Mouse (Mus musculus) stomach, embryonic 15.5 days (tissue): ENCODE data around the gene Samm50. TPM values are rescaled to one million over a fixed set of nuclear protein-coding genes. Genes with fewer than 3 reads are reported as not detected.
"Not testable (repeated sequence)": the region's sequence is repeated elsewhere in the genome, so short reads cannot be mapped to it uniquely, and the experiment has no call there.

Source experiments
- ATAC-seq: fragments of 200-750 bp; cut with Nextera tagmentation; 2 replicates; pipeline ENCODE4 v1.8.0; 2017; ENCODE audit warnings: low read depth, moderate number of reproducible peaks, moderate TSS enrichment; ENCODE audit not compliant: insufficient read depth, low FRiP score
- H3K27ac ChIP-seq: fragments of 300-500 bp; sonication (generic); 2 replicates; pipeline ENCODE4 v1.5.1; 2015; ENCODE audit warnings: mild to moderate bottlenecking, inconsistent platforms
- H3K27me3 ChIP-seq: fragments of 300-500 bp; sonication (generic); replicated peaks from 2 replicates; pipeline ENCODE4 v1.6.1; 2015; ENCODE audit warnings: inconsistent platforms
- H3K36me3 ChIP-seq: fragments of 300-500 bp; sonication (generic); 2 replicates; pipeline ENCODE4 v1.6.1; 2015; ENCODE audit warnings: inconsistent platforms
- H3K4me1 ChIP-seq: fragments of 300-500 bp; sonication (generic); 2 replicates; pipeline ENCODE4 v1.6.1; 2015; ENCODE audit warnings: inconsistent platforms
- H3K4me2 ChIP-seq: fragments of 300-500 bp; sonication (generic); 2 replicates; pipeline ENCODE4 v1.6.1; 2015; ENCODE audit warnings: mild to moderate bottlenecking, inconsistent platforms
- H3K4me3 ChIP-seq: fragments of 300-500 bp; sonication (generic); replicated peaks from 2 replicates; pipeline ENCODE4 v1.5.1; 2015; ENCODE audit warnings: inconsistent platforms
- H3K9ac ChIP-seq: fragments of 300-500 bp; sonication (generic); 2 replicates; pipeline ENCODE4 v1.6.1; 2015; ENCODE audit warnings: inconsistent platforms
- H3K9me3 ChIP-seq: fragments of 300-500 bp; sonication (generic); 2 replicates; pipeline ENCODE4 v1.6.1; 2016; ENCODE audit warnings: inconsistent platforms
- WGBS: fragments of 180-500 bp; shearing (Covaris S2); methylation state at CpG from one replicate; pipeline ENCODE4 v1.1.7; 2015; 5-methylcytosine and 5-hydroxymethylcytosine counted together
- polyA plus RNA-seq: library from polyadenylated mRNA; unstranded; fragments of >200 nt; fragmentation: Nextera tagmentation; extraction: Ambion mirVana; gene quantifications from 2 replicates; pipeline ENCODE4 v1.2.1, GENCODE M21; 2015

The Samm50 gene
- 103 and 118 TPM in 2 replicates for polyA plus RNA-seq

DNA sequence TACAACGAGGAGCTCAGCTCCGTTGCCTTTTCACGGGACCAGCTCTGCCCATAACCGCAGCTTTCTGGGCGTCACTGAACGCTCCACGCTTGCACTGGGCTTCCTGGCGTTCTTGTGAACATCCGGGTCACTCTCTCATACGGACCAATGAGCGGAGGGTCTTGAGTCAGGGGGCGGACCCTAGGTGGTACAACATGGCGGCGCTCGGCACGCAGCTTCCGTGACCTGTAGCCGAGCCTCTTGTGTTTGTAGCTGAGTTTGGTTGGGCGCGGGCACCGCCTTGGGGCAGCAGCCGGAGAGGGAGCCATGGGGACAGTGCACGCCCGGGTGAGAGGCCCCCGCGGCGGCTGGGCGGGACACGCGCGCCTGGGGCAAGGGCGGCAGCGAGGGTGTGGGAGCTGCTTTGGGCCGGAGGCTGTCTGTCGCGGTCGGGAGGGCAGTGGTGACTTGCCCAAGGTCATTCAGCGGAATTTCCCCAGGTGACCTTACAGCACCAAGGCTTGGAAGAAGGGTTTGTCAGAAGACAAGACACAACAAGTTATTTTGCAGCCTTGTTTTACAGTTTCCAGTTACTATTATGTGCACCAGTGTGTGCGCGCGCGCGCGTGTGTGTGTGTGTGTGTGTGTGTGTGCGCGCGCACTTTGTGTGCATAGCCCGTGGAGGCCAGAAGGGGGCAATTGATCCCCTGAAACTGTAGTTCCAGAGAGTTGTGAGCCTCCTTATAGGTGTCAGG, at the start of gene Samm50:
Gene Samm50, plus strand, starts transcription at position 184 of the 734 bp plus-strand sequence.
- H3K27ac ChIP-seq, result peak within 1 kb of the TSS; percentile 94
- peak; percentile 96 for ATAC-seq
- H3K4me1 ChIP-seq, result peaks cover 4% of the 10 kb centered on the region; the same call in 1 of the 2 replicates
- H3K9me3 ChIP-seq, result no peaks in the 10 kb centered on the region
- peak within 1 kb of the TSS; percentile 60 for H3K9ac ChIP-seq
- H3K36me3 ChIP-seq, result peaks cover 6% of the 10 kb centered on the region
- H3K27me3 ChIP-seq, result no peaks in the 10 kb centered on the region
- WGBS, result 6% methylated on average over 48 of the region's 48 CpGs
- H3K4me3 ChIP-seq, result peak within 1 kb of the TSS; percentile 77
- H3K4me2 ChIP-seq, result peak within 1 kb of the TSS; percentile 62

GRCm38 (mm10) chr15:84156158-84156557, 35.9 kb upstream of the Samm50 start:
- no peaks in the 10 kb centered on the region for H3K9me3 ChIP-seq
- no peaks in the 10 kb centered on the region for H3K4me1 ChIP-seq
- ATAC-seq, result no peak
- H3K4me3 ChIP-seq, result no peak overlapping the region
- H3K27ac ChIP-seq, result no peak overlapping the region
- 83% methylated on average over 2 of the region's 2 CpGs for WGBS
- H3K4me2 ChIP-seq, result no peak overlapping the region
- no peaks in the 10 kb centered on the region for H3K27me3 ChIP-seq
- H3K9ac ChIP-seq, result no peak overlapping the region
- no peaks in the 10 kb centered on the region for H3K36me3 ChIP-seq

DNA sequence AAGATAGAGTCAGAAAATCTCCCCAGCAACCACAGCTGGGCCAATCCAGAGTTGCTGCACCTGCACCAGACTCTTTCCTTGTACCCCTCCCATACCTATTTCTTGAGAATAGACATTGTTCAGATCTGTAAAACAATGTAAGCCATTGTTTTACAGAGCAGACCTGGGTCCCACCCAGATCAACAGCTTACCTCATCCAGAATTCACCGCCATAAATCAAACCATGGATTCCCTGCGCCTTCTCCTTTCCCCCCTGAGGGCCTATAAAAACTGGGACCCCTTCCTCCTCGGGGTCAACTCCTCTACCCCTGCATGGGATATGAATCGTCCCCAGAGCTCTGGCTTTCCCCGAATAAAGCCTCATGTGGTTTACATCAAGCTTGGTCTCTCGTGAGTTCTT, 34.5 kb upstream of the Samm50 start:
- not testable (repeated sequence) for H3K4me1 ChIP-seq, ATAC-seq, H3K9me3 ChIP-seq, H3K27ac ChIP-seq, H3K4me2 ChIP-seq, H3K9ac ChIP-seq, H3K4me3 ChIP-seq, H3K36me3 ChIP-seq, H3K27me3 ChIP-seq
- 81% methylated on average over 6 of the region's 6 CpGs for WGBS

GRCm38 (mm10) chr15:84161871-84162270, 30.2 kb upstream of the Samm50 start:
- H3K36me3 ChIP-seq, result no peaks in the 10 kb centered on the region
- no peaks in the 10 kb centered on the region for H3K9me3 ChIP-seq
- 78% methylated on average over 6 of the region's 6 CpGs for WGBS
- no peak overlapping the region for H3K4me2 ChIP-seq
- no peak for ATAC-seq
- no peak overlapping the region for H3K4me3 ChIP-seq
- no peaks in the 10 kb centered on the region for H3K4me1 ChIP-seq
- H3K27me3 ChIP-seq, result no peaks in the 10 kb centered on the region
- H3K27ac ChIP-seq, result no peak overlapping the region
- H3K9ac ChIP-seq, result no peak overlapping the region

- Histone ChIP-seq H3K4me3 (no peak overlapping the region), H3K9ac (no peak overlapping the region), H3K27me3 (peaks cover 4% of the 10 kb centered on the region; the same call in 1 of the 2 replicates), H3K4me1 (peaks cover 13% of the 10 kb centered on the region), H3K9me3 (no peaks in the 10 kb centered on the region), H3K36me3 (no peaks in the 10 kb centered on the region), H3K4me2 (no peak overlapping the region), H3K27ac (no peak overlapping the region)
- 65% methylated on average over 6 of the region's 6 CpGs for WGBS
- no peak for ATAC-seq
Measured at GRCm38 (mm10) chr15:84166818-84167217, 25.2 kb upstream of the Samm50 start.

GRCm38 (mm10) chr15:84167600-84167999, 24.4 kb upstream of the Samm50 start, which contains the start of gene Pnpla3:
Gene Pnpla3, plus strand, starts transcription at chr15:84167837.
- peak within 1 kb of the TSS; percentile 52 for H3K4me3 ChIP-seq
- peaks cover 13% of the 10 kb centered on the region for H3K4me1 ChIP-seq
- H3K27me3 ChIP-seq, result peaks cover 4% of the 10 kb centered on the region; the same call in 1 of the 2 replicates
- no peak within 1 kb of the TSS for H3K27ac ChIP-seq
- H3K9me3 ChIP-seq, result no peaks in the 10 kb centered on the region
- no peaks in the 10 kb centered on the region for H3K36me3 ChIP-seq
- peak; percentile 97 for ATAC-seq
- peak within 1 kb of the TSS; percentile 99 for H3K4me2 ChIP-seq
- peak within 1 kb of the TSS; percentile 17; the same call in 1 of the 2 replicates for H3K9ac ChIP-seq
- WGBS, result under 1% methylated on average over 28 of the region's 28 CpGs

DNA sequence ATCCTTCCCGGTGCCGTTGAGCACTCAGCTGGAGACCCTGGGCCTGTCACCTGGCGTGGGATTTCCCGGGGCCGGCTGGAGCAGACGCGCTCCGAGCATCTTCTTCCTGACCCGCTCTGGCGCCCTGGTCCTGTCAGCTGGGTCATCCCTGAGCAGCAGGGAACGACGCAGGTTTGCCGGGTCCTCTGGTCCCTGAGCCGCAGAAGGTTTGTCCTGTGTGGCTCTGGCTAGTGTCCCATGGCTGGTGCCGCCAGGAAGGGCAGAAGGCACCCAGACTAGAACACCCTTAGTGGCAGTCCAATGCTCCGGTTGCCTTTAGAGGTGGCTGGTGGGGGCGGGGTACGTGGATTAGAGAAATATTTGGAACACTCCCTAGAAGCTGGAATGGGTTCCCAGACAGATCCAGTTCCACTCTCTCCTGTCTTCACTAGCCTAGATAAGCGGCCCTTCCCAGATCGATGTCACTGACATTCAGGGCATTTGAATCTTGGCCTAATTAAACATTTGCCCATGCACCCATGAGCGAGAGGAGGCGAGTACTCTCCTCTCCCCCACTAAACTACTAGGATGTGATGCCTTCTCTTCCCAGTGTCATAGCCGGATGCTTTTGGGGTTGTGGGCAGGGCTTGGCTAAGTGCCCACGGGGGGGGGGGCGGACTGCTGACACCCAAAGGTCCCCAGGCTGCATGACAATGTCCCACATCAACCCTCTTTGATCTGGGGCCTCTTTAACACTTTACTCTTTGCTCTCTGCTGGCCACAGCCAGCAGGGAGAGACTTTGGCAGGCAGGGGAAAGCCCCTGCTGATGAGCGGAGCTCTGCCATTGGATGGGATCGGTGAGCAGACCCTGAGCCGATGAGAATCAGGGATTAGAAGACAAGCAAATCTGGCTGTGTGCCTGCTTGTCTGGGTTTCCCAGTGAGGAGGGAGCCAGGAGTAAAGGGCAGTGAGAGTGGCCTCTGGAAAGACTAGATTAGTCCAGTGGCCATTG, 23.6 kb upstream of the Samm50 start:
- WGBS, result 3% methylated on average over 28 of the region's 28 CpGs
- Histone ChIP-seq H3K4me1 (peaks cover 13% of the 10 kb centered on the region), H3K27ac (no peak overlapping the region), H3K36me3 (no peaks in the 10 kb centered on the region), H3K4me3 (peak overlapping the region; percentile 52), H3K9me3 (no peaks in the 10 kb centered on the region), H3K4me2 (peak overlapping the region; percentile 99), H3K27me3 (peaks cover 4% of the 10 kb centered on the region; the same call in 1 of the 2 replicates), H3K9ac (peak overlapping the region; percentile 17; the same call in 1 of the 2 replicates)
- ATAC-seq, result peak; percentile 17; the same call in 1 of the 2 replicates

GRCm38 (mm10) chr15:84169511-84169910, 22.5 kb upstream of the Samm50 start:
- Histone ChIP-seq H3K4me3 (no peak overlapping the region), H3K27me3 (peaks cover 4% of the 10 kb centered on the region; the same call in 1 of the 2 replicates), H3K27ac (no peak overlapping the region), H3K9me3 (no peaks in the 10 kb centered on the region), H3K4me2 (no peak overlapping the region), H3K4me1 (peaks cover 13% of the 10 kb centered on the region), H3K9ac (no peak overlapping the region), H3K36me3 (no peaks in the 10 kb centered on the region)
- ATAC-seq, result no peak
- WGBS, result 65% methylated on average over 1 of the region's 1 CpGs

DNA sequence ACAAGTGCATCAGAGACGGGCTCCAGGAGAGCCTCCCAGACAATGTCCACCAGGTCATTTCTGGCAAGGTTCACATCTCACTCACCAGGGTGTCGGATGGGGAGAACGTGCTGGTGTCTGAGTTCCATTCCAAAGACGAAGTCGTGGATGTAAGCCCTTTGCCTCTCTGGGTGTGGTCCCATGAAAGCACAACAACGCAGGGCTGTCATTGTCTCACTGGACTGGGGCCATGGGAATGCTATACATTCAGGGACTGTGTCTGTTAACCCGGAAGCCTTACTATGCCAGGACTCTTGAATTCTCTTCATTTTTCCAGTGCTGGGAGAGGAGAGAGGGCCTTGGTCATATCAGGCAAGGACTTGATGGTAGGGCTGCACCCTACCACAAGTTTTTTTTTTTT, 20.9 kb upstream of the Samm50 start:
- Histone ChIP-seq H3K27ac (no peak overlapping the region), H3K9me3 (no peaks in the 10 kb centered on the region), H3K27me3 (peaks cover 4% of the 10 kb centered on the region; the same call in 1 of the 2 replicates), H3K4me2 (no peak overlapping the region), H3K36me3 (no peaks in the 10 kb centered on the region), H3K4me1 (peaks cover 13% of the 10 kb centered on the region), H3K4me3 (no peak overlapping the region), H3K9ac (no peak overlapping the region)
- ATAC-seq, result no peak
- 79% methylated on average over 7 of the region's 7 CpGs for WGBS

DNA sequence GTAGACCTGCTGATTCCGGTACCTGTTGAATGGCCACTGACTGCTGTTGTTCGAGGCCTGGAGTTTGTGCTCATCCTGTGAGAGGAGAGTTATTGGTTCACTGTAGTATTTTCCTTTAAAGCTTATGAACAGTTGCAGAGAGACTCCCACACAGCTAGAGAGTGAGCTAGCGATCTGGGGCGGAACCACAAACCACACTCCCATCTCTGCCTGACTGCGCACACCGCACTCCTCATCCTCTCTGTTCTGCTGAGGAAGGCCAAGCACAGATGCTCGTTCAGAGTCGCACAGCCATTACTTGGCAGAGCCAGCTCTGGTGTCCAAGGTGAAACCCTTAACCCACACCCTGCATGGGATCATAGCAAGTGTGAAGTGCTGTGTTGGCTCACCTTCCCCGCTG, 13.3 kb upstream of the Samm50 start:
- no peaks in the 10 kb centered on the region for H3K27me3 ChIP-seq
- H3K9me3 ChIP-seq, result no peaks in the 10 kb centered on the region
- no peak overlapping the region for H3K9ac ChIP-seq
- WGBS, result 90% methylated on average over 9 of the region's 9 CpGs
- H3K4me1 ChIP-seq, result 0 out of 2 replicates have a peak, but pooled peaks cover 2% of the 10 kb centered on the region
- H3K27ac ChIP-seq, result no peak overlapping the region
- H3K4me3 ChIP-seq, result no peak overlapping the region
- no peaks in the 10 kb centered on the region for H3K36me3 ChIP-seq
- no peak for ATAC-seq
- H3K4me2 ChIP-seq, result no peak overlapping the region

DNA sequence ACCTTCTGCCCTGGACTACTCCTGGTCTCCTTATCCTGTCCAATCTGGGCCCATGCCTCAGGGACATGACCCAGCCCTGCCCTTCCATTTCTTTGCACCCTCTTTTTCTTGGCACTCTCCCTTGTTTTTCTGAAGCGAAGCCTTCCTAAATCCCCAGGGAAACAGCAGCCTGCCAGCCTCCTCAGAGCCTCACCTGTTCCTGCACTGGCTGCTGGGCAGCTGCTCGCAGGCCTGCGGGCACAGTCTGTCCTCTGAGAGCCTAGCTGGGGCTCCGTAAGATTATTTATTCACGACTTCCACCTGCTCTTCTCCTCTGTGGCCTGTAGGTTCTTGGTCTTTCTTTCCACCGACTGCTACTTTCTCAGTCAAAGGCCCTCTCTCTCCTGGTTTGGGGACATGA, 10.0 kb upstream of the Samm50 start:
- H3K27me3 ChIP-seq, result no peaks in the 10 kb centered on the region
- H3K4me2 ChIP-seq, result no peak overlapping the region
- no peaks in the 10 kb centered on the region for H3K36me3 ChIP-seq
- WGBS, result 66% methylated on average over 6 of the region's 6 CpGs
- no peak for ATAC-seq
- H3K27ac ChIP-seq, result no peak overlapping the region
- no peak overlapping the region for H3K4me3 ChIP-seq
- no peaks in the 10 kb centered on the region for H3K9me3 ChIP-seq
- H3K9ac ChIP-seq, result no peak overlapping the region
- 0 out of 2 replicates have a peak, but pooled peaks cover 3% of the 10 kb centered on the region for H3K4me1 ChIP-seq
